Mouse (Mus musculus): ENCODE measurements around the gene Gm11172.

GRCm38 (mm10) chr16:10786782-10787547, 25.8 kb upstream of the Gm11172 start:
- TF ChIP-seq GATA1 (IDR thresholded peaks at IDR 0.05; ENCODE audit: low read length) (no peak), TAL1 (IDR thresholded peaks at IDR 0.05; ENCODE audit: low read length) (no peak)
